Mouse (Mus musculus) spleen, adult 2 months (tissue): ENCODE data around the gene Hint2.

Experiments
- CTCF ChIP-seq: fragments of 200-500 bp; IDR thresholded peaks from 2 replicates; pipeline ENCODE4 v1.5.1; 2011; ENCODE audit warnings: mild to moderate bottlenecking, inconsistent platforms; ENCODE audit not compliant: insufficient read depth, insufficient read length, insufficient replicate concordance; ENCODE audit errors: extremely low read depth
- POLR2A ChIP-seq: fragments of 200-500 bp; IDR thresholded peaks from 2 replicates; pipeline ENCODE4 v1.6.1; 2011; ENCODE audit warnings: low read depth, low read length, inconsistent platforms

DNA sequence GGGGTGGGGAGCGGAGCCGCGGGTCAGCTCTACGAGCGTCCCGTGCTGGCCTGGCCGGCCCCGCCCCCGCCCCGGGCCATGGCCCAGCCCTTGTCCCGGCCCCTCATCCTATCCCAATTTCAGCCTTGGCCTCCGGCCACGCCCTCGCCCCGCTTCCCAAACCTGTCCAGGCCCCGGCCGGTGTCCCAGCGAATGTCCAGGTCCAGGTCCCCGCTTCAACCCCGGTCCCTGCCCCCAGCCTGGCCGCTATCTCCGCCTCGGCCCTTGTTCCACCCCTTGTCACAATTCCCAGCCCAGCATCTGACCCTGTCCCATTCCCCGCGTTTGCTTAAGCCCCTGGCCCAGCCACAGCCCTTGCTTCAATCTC is 13.1 kb upstream of the Hint2 start:
- no peak for TF ChIP-seq CTCF
- TF ChIP-seq POLR2A: no peak
